7 mouse cellular contexts compared by ENCODE assay signal in the genomic region with DNA sequence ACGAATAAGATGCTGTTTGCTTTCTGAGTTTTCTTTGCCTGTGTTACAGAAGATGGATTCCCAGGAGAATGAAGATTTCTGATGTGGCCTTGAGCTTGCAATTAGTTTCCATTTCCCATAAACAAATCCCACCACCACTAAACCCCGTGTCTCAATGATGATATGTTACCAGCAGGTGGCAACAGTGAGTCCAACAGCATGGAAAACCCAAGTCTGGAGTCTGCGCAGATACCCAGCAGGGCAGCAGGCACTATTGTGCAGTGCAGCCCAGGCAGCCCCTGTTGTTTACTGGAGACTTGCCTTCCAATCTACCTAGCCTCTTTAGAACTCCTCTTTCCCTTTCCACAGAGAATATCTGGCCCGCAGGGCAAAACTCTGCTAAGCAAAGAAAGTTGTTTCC.
DNase-seq lines count a peak whose midpoint lies in the region; ATAC-seq and TF ChIP-seq lines count a peak whose summit lies in the region.

No protein-coding gene starts in this region.

- ATAC-seq in liver, embryonic 12.5 days, result no peak
- peak; percentile 86 for ATAC-seq in forebrain, embryonic 11.5 days (replicated peaks; ENCODE audit: low FRiP score)
- ATAC-seq in limb, embryonic 14.5 days (ENCODE audit: low FRiP score, low read depth), result no peak

- H3K4me3 ChIP-seq in liver, embryonic 12.5 days, result no peak overlapping the region
- H3K4me3 ChIP-seq in forebrain, embryonic 11.5 days (ENCODE audit: low read depth, low read length), result no peak overlapping the region
- H3K4me3 ChIP-seq in limb, embryonic 14.5 days (replicated peaks; ENCODE audit: low read length), result no peak overlapping the region

- no peak for TF ChIP-seq POLR2A in limb, embryonic 14.5 days (IDR thresholded peaks at IDR 0.05; ENCODE audit: borderline replicate concordance, extremely low read depth, insufficient read depth, insufficient read length)

- peaks cover 10% of the 10 kb centered on the region; the same call in 1 of the 2 replicates for H3K27me3 ChIP-seq in liver, embryonic 12.5 days (replicated peaks)
- H3K27me3 ChIP-seq in forebrain, embryonic 11.5 days (ENCODE audit: control insufficient read depth, insufficient read depth, low read length), result no peaks in the 10 kb centered on the region
- no peaks in the 10 kb centered on the region for H3K27me3 ChIP-seq in limb, embryonic 14.5 days (ENCODE audit: control insufficient read depth, insufficient read depth, low read length)

- no peak overlapping the region for H3K9ac ChIP-seq in liver, embryonic 12.5 days
- H3K9ac ChIP-seq in forebrain, embryonic 11.5 days (ENCODE audit: low read length), result no peak overlapping the region
- no peak overlapping the region for H3K9ac ChIP-seq in limb, embryonic 14.5 days (ENCODE audit: low read depth, low read length, severe bottlenecking)

- peak; percentile 37 for DNase-seq in liver
- peak; percentile 29 to 38 for DNase-seq in adrenal gland, postnatal 36 days
- peak; percentile 78 for DNase-seq in forebrain, embryonic 11.5 days (ENCODE audit: low spot score)
- peak; percentile 37 for DNase-seq in limb, embryonic 14.5 days (ENCODE audit: low spot score)
- peak; percentile 75 for DNase-seq in retina, postnatal 1 day
- DNase-seq in frontal cortex, postnatal 10 days (ENCODE audit: low spot score in 2 of 2), result no peak

- no peaks in the 10 kb centered on the region for H3K4me1 ChIP-seq in liver, embryonic 12.5 days
- H3K4me1 ChIP-seq in forebrain, embryonic 11.5 days (replicated peaks; ENCODE audit: control insufficient read depth, insufficient read depth, low read length), result no peaks in the 10 kb centered on the region
- H3K4me1 ChIP-seq in limb, embryonic 14.5 days (ENCODE audit: control insufficient read depth, insufficient read depth, low read length), result no peaks in the 10 kb centered on the region

- H3K9me3 ChIP-seq in liver, embryonic 12.5 days (replicated peaks), result no peaks in the 10 kb centered on the region
- no peaks in the 10 kb centered on the region for H3K9me3 ChIP-seq in forebrain, embryonic 11.5 days (ENCODE audit: control insufficient read depth, low read length)
- H3K9me3 ChIP-seq in limb, embryonic 14.5 days (ENCODE audit: control insufficient read depth, low read length), result no peaks in the 10 kb centered on the region

- H3K4me2 ChIP-seq in liver, embryonic 12.5 days, result no peak overlapping the region
- H3K4me2 ChIP-seq in forebrain, embryonic 11.5 days (ENCODE audit: low read depth, low read length, severe bottlenecking), result no peak overlapping the region
- no peak overlapping the region for H3K4me2 ChIP-seq in limb, embryonic 14.5 days (replicated peaks; ENCODE audit: low read depth, low read length, severe bottlenecking)

- no peak overlapping the region for H3K27ac ChIP-seq in liver, embryonic 12.5 days
- H3K27ac ChIP-seq in forebrain, embryonic 11.5 days (ENCODE audit: low read depth, low read length), result no peak overlapping the region
- H3K27ac ChIP-seq in limb, embryonic 14.5 days (replicated peaks; ENCODE audit: low read depth, low read length), result no peak overlapping the region

- 24% methylated on average over 4 of the region's 4 CpGs for WGBS in liver, embryonic 12.5 days (ENCODE audit: insufficient replicate concordance)
- 20% methylated on average over 4 of the region's 4 CpGs for WGBS in forebrain, embryonic 11.5 days
- WGBS in limb, embryonic 14.5 days, result 30% methylated on average over 4 of the region's 4 CpGs

- H3K36me3 ChIP-seq in liver, embryonic 12.5 days, result no peaks in the 10 kb centered on the region
- H3K36me3 ChIP-seq in forebrain, embryonic 11.5 days (ENCODE audit: control insufficient read depth, insufficient read depth, low read length), result no peaks in the 10 kb centered on the region
- no peaks in the 10 kb centered on the region for H3K36me3 ChIP-seq in limb, embryonic 14.5 days (ENCODE audit: control insufficient read depth, insufficient read depth, low read length)

Comparison
In these comparisons a context has a peak if more than half of its experiments do, and no peak if none do; other contexts are left out.
1. DNase-seq: peak in liver (single experiment), adrenal gland, postnatal 36 days (2 of 2), forebrain, embryonic 11.5 days (single experiment), limb, embryonic 14.5 days (single experiment) and retina, postnatal 1 day (single experiment); none in frontal cortex, postnatal 10 days (0 of 2).